Mouse (Mus musculus): ENCODE measurements around the gene Cisd3.
"Not testable (repeated sequence)": the region's sequence is repeated elsewhere in the genome, so short reads cannot be mapped to it uniquely, and the experiment has no call there.

The Cisd3 gene

GRCm38 (mm10) chr11:97713896-97714295 lies 28.3 kb downstream of the Cisd3 start:
- no peak for DNase-seq (ENCODE audit: low spot score)

DNA sequence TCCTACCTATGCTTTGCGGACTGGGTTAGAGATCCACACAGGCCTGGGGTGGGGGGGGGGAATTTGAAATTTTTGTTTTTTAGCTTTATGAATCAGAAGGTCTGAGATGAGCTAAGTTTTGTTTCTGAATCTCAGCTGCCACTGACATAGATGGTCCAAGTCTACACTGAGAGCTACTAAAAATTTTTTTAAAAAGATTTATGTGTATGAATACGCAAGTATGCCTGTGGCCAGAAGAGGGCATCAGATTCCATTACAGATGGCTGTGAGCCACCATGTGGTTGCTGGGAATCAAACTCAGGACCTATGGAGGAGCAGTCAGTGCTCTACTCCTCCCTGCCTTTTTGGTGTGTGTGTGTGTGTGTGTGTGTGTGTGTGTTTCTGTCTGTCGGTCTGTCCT lies 28.7 kb downstream of the Cisd3 start:
- no peak for DNase-seq (ENCODE audit: low spot score)

DNA sequence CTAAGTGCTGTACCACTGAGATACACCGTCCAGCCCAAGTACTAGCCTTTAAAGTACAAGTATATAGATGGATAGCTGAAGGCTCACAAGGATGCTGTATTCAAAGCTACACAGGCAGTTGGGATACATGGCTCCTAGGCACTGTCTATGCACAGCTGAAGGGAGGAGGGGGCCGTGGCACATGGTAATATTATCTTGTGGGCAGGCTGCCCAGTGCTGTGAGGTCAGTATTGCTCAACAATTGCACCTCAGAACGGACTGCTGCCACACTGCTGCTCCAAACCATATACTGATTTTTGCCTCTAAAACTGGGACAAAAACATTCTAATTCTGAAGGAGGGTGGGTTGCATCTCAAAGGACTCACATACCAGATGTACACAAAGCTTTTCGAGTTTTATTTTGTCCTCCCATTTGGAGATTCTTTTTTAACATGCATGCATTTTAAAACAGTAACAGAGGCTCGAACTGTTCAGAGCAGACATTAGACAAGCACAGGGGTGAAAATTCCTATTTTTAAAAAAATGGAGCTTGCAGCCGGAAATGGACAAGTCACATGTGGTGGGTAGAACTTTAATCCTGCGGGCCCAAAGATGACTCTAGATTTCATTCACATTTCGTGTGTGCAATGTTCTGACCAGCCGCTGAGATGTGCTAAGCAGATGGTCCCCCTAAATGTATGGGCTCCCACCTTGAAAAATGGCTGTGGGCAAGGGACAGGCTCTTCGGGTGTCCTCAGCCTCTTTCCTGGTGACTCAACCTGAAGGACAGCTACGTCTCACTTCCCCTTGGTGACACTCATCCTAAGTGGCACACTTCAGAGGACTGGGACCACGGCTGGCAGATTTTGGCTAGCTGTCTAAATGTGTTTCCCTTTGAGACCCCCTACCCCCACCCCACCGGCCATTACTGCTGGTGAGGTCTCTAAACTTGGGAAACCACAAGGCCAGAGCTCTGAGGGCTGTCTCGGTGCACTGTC lies 29.4 kb downstream of the Cisd3 start:
- no peak for DNase-seq (ENCODE audit: low spot score)

DNA sequence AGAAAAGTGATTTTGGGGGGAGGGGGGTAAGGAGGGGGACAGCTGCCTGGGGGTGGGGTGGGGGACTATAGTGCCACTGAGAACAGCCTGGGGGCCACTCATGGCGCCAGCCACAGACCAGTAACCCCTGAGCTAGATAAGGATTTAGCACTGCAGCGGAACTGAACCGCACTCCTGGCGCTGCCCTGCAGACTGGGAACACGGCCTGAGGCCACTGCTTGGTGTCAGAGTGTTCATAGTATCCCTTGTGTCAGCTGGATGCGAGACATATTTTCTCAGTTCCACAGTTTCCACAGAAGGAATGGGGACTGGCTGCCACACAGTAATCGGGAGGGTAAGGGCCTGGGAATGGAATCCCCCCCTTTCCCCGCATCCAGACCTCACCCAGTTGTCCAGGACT lies 30.4 kb downstream of the Cisd3 start:
- no peak for DNase-seq (ENCODE audit: low spot score)

DNA sequence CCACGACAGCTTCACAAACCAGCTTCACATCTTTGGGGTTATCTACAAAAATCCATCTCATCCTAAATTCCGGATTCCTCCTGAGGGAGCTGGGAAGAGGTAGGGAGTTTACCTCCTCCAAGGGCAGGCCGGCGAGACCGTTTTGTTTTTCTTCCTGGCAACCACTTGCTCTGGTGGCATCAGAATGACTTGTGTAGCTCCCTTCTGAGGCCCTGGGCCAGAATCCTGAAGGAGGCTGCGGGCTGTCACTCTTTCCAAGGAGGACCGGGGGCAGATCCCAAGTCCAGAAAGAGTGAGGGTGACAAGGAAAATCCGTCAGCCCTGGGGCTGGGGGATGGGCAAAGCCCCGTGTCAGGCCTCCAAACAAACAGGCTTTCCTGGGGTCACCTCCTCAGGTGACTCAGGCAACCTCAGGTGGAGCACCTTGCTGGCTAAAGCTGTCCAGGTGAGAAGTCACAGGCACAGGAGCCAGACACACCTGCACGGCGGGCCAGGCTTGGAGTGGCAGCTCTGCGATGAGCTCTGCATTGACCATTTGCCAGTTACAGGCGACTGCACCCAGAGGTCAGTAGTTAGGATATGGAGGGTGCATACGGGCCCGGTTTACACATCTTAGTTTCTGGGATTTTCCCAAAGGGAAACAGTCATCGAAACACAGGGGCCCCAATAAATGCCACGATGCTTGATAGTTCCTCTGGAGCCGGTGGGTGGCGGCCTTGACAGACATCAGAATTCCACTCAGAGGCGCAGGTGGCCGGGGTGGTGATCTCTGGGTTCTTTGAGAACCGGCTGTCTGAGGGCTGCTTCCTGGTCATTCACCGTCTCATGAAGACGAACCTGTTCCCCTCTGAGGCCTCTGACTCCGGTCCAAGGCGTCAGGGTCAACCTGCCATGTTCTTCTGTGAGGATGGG lies 32.0 kb downstream of the Cisd3 start:
- no peak for DNase-seq (ENCODE audit: low spot score)

DNA sequence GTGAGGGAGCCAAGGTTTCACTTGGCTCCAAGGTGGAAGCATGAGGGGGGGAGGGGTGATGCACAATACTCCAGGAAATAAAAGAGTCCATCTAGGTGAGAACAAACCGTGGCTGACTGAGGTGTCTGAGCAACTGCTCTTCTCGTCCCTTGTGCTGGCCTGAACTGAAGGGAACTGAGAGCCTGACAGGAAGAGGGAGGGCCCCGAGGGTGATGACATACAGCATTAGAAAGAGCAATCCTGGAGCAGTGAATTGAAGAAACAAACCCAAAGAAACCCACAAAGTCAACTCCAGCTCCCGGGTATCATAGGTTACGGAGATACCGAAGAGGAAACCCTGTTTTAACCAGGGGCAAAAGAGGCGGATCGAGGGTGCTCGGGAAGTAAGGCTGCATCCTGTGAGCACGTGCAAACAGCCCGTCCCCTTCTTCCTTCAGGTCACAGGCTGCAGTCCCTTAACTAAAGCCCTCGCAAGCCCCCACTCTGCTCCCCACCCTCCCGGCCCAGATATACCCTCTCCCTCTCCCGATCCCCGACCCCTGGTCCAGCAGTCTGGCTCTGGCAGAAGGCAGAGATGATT lies 32.7 kb downstream of the Cisd3 start:
- peak; percentile 46 for DNase-seq (ENCODE audit: low spot score)

DNA sequence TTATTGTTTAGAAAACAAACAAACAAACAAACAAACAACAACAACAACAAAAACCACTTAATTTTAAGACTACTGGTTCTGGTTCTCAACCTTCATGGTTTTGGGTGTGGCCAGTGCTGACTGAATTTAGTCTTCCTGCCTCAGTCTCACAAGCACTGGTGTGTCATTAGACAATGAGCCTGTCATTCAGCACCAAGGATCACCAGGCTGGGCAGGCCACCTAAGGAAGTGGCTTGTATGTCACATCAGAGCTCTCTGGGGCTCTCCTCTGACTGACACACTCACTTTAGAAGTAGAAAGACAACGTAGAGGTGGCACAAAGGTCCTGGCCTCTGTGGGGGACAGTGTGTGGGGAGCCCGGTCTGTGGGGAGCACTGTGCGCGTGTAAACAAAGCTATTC lies 33.4 kb downstream of the Cisd3 start:
- DNase-seq (ENCODE audit: low spot score): no peak

- DNase-seq (ENCODE audit: low spot score): no peak
These were observed 35.7 kb downstream of the Cisd3 start for GRCm38 (mm10) chr11:97721338-97721737.

DNA sequence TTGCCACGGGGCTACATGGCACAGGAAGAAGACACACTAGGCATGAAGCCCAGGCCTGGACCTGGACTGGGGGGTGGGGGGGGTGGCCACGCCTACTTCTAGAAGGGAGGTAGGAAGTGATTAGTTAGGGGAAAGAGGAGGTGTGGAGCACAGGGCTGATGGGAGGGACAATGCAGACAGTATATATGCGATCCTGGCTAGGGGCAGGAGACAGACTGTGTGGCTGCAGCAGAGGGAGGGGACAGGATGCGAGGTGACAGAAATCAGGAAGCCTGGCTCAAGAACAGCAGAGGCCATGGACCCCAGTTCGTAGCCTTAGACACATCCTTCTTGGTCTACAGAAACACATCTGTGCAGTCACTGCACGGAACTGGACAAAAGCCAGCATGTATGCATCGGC lies 38.1 kb downstream of the Cisd3 start:
- DNase-seq (ENCODE audit: low spot score): no peak

DNA sequence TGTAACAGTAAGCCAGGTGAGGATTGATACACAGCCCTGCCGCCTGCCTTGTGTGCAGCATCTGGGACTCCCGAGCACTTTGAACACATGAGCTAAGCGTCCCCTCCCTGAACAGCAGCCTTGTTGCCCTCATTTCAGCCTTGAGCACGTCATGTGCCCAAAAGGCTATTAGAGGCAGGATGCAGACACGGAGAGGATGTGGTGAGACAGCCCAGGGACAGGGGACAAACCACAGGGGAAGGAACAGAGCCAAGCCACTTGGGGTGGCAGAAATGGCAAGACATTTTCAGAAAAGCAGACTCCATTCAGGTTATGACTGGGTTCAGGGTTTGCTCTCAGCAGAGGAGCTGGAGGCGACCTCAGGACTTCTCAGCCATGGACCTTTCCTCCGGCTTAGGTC lies 42.7 kb downstream of the Cisd3 start:
- DNase-seq (ENCODE audit: low spot score): peak; percentile 36

DNA sequence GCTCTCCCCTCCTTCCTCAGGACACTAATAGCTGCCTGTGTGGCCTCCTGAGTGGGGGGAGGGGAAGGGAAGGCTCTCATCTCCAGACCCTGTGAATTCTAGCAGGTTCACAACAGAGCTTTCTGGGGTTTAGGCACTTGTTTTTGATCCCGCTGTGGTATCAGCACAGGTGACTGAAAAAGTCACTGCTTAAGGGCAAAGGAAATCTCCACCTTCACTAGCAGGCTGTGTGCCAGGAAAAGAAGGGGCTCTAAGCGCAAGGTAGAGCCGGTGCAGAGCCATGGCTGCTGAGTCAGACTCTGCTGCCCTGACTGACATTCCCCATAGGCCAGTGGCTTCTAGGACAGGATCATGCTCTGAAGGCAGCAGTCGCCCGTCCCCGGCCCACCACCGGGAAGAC lies 43.1 kb downstream of the Cisd3 start:
- DNase-seq (ENCODE audit: low spot score): no peak

GRCm38 (mm10) chr11:97733689-97734088 lies 48.1 kb downstream of the Cisd3 start:
- no peak for DNase-seq (ENCODE audit: low spot score)

DNA sequence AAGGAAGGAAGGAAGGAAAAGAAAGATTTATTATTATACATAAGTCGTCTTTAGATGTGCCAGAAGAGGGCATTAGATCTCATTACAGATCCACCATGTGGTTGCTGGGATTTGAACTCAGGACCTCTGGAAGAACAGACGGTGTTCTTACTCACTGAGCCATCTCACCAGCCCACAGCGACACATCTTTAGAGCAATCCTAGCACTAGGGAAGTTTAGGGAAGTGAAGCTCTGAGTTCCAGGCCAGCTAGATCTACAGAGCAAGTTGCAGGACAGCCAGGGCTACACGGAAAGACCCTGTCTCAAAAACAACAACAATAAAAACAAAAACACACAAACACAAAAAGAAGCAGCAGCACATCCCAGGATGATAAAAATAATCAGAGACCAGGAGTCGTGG lies 49.2 kb downstream of the Cisd3 start:
- not testable (repeated sequence) for DNase-seq (ENCODE audit: low spot score)

- DNase-seq (ENCODE audit: low spot score): no peak
These were observed 51.0 kb downstream of the Cisd3 start for GRCm38 (mm10) chr11:97736645-97737044.

DNA sequence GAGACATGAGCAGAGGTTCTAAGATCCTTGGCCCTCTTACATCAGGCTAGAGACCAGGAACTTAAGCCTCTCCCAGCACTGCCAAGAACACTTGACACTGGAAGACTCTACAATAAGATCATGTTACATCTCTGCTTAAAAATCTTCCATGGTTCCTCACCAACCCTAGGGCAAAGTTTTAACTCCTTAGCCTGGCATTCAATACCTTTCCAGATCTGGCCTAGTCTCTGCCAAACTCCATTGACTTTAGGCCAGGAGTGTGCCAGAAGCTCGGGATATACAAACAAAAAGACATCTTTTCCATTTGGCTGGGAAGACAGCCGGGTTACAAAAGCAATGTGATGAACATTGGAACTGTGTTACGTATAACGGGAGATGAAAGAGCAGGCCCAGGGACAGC lies 52.0 kb downstream of the Cisd3 start:
- no peak for DNase-seq (ENCODE audit: low spot score)
